Mouse (Mus musculus): ENCODE measurements around the gene Mamdc2.

DNA sequence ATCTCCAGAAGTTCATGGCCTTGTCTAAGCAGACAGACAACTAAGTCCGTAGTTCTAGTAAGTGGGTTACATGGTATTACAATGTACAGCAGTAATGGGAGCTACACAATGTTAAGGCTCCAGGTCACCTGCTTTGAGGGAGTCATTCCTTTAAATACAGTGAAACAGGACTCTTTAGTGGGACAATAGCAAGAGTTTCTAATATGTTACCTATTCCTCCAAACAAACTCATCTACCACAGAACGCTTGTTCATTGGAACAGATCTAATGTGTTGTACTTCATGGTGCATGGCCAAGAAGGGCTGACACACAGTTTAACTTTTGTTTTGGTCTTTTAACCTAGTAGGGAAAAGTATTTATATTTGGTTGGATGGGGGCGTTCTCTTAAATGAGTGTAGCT is 105.5 kb downstream of the Mamdc2 start:
- TF ChIP-seq CTCF (IDR thresholded peaks at IDR 0.05; ENCODE audit: borderline replicate concordance, extremely low read depth, insufficient read depth, insufficient read length), result no peak
- TF ChIP-seq POLR2A (IDR thresholded peaks at IDR 0.05; ENCODE audit: borderline replicate concordance, extremely low read depth, insufficient read depth, insufficient read length, poor library complexity, severe bottlenecking), result no peak

Data from brain, embryonic 14.5 days (tissue).